Mouse (Mus musculus) cerebellum, adult 2 months (tissue): ENCODE measurements at regions not wholly inside any gene's neighbourhood (a gene's known extent, or its start where the extent isn't known, plus 50 kb on each side); places are given as distances from the start of the nearest gene placed in this dataset.

Source experiments
- CTCF ChIP-seq: fragments of 200-500 bp; IDR thresholded peaks from 2 replicates; pipeline ENCODE4 v1.5.1; 2011; ENCODE audit warnings: low read depth, mild to moderate bottlenecking, control low read depth, low read length, moderate library complexity, borderline replicate concordance; ENCODE audit not compliant: insufficient read depth
- POLR2A ChIP-seq: fragments of 200-500 bp; IDR thresholded peaks from 2 replicates; pipeline ENCODE4 v1.6.1; 2011; ENCODE audit warnings: low read length, control low read depth, borderline replicate concordance; ENCODE audit not compliant: insufficient read depth

DNA sequence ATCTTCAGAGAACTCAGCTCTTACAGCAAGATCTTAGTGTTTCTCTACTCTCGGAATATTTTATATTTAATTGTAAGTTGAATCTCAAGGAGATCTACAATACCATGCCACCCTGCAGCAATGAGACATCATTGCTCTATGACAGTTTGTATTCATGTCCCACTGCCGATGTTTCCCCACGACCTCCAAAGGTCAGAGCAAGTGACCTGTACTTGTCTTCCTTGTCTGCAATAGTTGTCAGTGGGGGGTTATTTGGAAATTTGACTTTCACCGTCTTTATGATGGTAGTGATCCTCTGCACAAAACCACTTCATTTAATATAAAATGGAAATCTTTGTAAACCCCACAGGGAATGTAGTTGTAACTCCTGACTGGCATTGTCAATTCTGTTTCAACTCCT is 992.0 kb downstream of the Car8 start:
- TF ChIP-seq CTCF (no peak), POLR2A (no peak)
